Mouse (Mus musculus) heart, postnatal 25 days (tissue): ENCODE measurements around the gene Ccdc28a. TPM values are rescaled to one million over a fixed set of nuclear protein-coding genes. Genes with fewer than 3 reads are reported as not detected.
A peak's percentile ranks its signal among the peaks of the same experiment; 100 is the strongest.

Experiments
- DNase-seq: peaks from one replicate; pipeline ENCODE4 v3.0.0; 2022; ENCODE audit warnings: low spot score
- intact Hi-C: fragments of 180-260 bp; cut with DNase I; formaldehyde crosslinking; loops from one replicate; pipeline ENCODE4 v1.15.1; 2025
- total RNA-seq, 2 experiments: library from RNA; stranded (reverse); gene quantifications; 2 replicates each; pipeline ENCODE4 v1.2.3; 2021

Gene Ccdc28a
- total RNA-seq: 10 to 100 TPM; 10.0 to 14.3 TPM

DNA sequence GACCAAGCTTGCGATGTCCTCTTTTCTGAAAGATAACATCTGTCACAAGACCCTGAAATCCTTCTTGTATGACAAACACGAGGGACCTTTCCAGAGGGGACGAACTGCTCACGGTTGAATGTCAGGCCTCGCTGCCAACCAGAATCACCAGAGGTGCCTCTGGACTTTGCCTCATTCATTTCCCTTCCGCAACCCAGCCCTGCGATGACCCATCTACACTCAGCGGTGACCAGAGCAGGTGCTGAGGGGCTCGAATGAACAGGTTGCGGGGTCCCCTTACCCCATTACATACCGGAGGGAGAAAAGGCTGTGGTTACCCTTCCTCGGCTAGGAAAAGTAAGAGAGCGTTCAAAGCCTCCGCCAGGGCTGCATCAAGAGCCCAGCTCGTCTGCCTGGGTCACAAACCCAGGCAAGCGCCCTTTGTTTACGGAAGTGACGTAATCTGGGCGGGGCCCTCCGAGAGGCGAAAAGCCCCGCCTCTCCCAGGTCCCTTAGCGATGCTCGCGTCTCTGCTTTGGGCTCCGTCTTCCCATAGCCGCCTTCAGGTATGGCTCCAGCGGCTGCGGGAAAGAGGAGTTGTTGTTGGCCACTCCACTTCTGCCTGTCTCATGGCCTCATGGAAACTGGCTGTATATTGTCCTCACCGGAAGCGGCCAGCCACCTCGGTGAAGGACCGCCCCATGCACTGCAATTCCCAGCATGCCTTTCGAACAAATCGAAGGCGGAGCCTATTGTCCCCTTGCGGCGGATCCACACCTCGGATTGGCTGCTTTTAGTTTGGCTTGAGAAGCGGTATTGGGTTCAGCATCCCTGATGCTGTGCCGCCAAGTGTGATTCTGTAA, at the start of gene Ccdc28a:
Ccdc28a (minus strand) TSS at position 439 of the 842 bp plus-strand sequence.
- intact Hi-C loops: loop anchor here (5.0 kb wide), 2 partner anchors 83 to 293 kb away; partner anchors contain the start of gene Nhsl1
- DNase-seq: peak; percentile 89

DNA sequence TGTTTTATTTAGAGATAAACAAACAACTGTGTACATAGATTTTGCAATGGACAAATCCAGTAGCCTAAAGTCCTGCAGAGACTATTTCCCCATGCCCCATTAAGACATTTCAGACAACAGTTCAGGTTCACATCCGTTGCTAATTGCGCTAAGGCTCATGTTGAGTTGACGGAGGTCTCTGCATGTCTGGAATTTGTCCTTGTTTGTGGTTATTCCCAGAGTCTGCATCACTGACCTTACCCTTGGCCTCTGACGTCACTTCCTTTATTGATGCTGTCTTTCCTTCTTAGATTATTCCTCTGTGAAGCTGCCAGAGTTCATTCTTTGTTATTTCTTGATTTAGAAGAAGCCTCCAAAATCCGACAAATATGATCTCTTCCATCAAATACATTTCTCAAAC, 49.2 kb upstream of the Ccdc28a start:
- intact Hi-C loops: no loop called here
- DNase-seq: no peak

DNA sequence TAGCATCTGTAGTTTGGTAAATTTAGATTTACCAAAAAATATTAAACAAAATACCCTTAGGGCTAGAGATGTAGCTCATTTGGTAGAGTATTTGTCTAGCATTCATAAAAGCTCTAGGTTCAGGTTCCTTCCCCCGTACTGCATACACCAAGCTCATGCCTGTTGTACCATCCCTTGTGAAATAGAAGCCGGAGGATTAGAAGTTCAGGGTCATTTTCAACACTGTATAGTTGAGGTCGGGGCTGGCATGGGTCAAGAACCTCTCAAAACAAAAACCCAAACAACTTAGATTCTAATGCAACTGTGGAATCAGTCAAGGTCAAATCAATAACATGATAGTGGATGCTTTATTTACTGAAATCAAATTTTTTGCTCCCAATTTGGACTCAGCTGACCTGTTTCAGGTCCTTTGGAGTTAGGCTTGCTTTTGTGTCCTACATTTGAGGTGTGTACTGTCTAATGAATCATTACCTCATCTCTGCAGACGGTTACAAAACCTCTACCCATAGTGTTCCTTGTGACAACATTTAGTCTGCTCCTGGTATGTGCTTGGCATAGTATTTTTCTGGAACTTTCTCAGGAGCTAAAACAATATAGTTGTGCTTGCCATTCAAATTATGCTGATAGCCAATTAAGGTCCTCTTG, 41.4 kb upstream of the Ccdc28a start:
- DNase-seq: no peak
- intact Hi-C loops: no loop called here

DNA sequence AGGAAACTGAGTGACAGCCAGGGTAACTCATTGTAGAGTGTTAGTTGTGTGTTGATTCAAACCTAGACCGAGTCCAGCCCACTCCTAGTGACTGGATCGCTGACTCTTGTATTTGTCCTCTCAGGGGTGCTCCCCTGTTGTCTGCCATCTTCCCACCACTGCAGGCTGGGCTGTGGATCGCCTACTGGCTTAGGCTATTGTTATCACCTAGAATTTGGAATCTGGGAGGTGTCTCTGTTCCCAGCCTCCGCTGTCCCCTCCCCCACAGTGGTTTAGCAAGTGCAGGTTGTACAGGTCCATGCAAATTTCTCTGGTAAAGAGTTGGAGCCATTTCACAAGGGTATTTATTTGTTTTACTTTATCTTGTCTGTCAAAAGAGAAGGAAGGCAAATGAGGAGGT, 16.5 kb upstream of the Ccdc28a start:
- DNase-seq: no peak
- intact Hi-C loops: loop anchor here (5.0 kb wide), 1 partner anchor 46 kb away; no protein-coding TSS in a partner anchor

DNA sequence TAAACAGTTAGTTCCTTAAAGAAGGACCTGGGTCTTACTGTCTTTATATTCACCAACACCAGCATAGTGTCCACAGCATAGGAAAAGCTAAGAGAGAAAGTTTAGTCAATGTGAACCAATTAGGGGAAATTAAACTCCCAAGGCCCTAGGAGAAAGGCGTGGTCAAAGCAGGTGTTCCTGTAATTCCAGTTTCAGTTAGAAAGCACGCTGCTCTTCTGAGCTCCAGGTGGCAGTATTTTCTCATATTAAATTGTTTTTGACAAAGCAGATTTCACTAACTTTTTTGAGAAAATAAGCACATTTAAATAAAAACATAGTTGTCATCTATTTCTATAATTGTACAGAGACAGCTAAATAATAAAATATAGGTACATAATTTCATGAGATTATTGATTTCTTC, 8.8 kb upstream of the Ccdc28a start:
- no peak for DNase-seq
- intact Hi-C loops: loop anchor here (2.0 kb wide), 2 partner anchors 145 to 359 kb away; no protein-coding TSS in a partner anchor

DNA sequence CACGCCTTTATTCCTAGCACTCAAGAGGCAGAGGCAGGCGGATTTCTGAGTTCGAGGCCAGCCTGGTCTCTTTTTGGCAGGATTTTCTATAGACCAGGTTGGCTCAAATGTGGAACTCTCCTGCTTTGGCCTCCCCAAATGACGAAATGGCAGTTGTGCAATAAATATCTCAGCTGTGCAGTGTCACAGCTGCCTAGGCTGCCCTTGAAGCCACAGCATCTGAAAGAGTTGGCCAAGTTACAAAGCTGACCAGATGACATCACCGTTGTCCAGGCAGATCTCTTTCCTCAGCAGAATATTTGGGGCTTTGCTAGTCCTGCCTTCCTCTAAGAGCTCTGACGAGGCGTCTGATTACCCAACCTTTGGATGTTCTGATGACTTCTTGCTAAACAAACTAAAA, 2.4 kb upstream of the Ccdc28a start:
- intact Hi-C loops: loop anchor here (5.0 kb wide), 2 partner anchors 80 to 290 kb away; partner anchors contain the start of gene Nhsl1
- DNase-seq: peak; percentile 26

DNA sequence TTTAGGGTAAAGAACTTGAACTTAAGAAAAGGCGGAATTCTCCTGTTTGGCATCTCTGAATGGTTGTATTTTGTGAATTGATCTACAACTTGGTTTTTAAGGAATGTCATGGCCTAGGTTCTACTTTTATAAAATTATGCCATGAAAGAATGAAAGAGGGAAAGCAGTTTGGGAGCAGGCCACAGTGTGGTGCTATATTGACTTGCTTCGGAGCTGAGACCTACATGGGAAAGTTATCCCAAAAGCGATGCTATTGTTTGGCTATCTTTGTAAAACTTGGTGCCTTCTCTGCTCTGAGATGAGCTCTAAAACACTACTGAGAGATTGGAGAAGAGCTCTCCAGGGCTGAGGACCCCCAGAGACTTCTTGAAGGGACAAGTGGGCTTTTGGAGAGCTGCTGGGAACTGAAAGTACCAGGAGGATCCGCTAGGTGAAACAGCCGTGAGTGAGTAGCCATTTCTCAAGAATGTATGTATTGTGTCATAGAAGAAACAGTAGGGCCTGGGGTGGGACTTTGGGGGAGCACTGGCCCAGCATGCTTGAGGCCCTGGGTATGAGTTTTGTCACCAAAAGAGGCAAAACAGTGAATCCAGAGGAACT, 1.6 kb upstream of the Ccdc28a start:
- intact Hi-C loops: loop anchor here (5.0 kb wide), 2 partner anchors 81 to 291 kb away; partner anchors contain the start of gene Nhsl1
- no peak for DNase-seq

DNA sequence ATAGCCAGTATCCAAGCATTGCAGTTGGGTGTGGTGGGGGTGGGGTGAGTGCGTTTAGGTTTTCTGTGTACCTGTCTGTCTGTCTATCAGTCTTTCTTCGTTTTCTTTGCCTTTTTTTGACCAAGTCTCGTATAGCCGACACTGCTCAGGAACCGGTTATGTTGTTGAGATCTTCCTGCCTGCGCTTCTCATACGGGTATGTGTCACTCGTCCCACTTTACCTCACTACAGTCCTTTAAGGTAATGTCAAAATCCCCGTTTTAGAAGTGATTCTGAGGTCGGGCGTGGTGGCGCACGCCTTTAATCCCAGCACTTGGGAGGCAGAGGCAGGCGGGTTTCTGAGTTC, 577 bp upstream of the Ccdc28a start:
- intact Hi-C loops: loop anchor here (5.0 kb wide), 2 partner anchors 82 to 292 kb away; partner anchors contain the start of gene Nhsl1
- no peak for DNase-seq

DNA sequence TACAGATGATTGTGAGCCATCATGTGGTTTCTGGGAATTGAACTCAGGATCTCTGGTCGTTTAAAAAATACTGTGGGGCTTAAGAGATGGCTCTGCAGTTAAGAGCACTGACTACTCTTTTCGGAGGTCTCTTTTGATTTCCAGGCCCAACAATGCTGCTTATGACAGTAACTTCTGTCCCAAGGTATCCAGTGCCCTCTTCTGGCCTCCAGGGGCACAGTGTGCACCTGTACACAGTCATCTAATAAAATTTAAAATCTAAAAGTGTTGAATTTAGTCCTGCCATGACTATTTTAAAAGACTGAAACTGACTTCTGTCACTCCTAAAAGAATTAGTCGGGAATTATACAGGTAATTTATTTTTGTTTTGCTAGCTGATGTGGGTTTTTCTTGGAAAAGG, 907 bp downstream of the Ccdc28a start:
- intact Hi-C loops: no loop called here
- no peak for DNase-seq

DNA sequence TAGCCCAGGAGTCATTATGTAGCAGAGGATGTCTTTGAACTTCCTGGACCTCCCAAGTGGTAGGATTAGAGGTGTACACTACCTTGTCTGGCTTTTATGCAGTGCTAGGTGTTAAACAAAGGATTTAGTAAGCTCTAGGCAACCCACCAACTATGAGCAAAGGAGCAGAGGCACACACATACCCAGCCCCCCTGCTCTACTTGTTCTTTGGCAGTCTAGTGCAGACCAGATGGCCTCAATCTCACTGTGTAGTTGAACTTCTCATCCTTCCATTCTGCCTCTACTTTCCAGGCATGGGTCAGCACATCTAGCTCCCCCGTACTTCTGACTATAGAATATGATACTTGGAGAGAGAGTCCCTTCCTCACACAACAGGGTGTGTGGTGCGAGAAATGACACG, 10.4 kb downstream of the Ccdc28a start:
- intact Hi-C loops: no loop called here
- no peak for DNase-seq

DNA sequence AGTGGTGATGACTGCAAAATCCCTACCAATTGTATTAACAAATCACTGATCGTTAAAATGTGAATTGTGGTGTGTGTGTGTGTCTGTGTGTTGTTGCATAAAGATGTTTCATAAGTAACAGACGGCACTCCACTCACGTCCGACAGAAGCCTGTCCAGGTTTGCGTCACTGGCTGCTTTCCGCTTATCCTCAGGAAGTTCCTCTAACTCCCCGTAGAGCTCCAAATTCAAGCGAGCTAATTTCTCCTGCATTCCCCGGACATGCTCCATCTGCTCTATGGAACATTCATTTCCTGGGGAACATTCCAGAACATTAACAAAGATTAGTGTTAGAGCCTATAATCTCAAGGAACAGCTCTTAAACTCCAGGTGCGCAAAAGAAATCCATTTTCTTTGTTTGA, 15.4 kb downstream of the Ccdc28a start:
- no peak for DNase-seq
- intact Hi-C loops: no loop called here

DNA sequence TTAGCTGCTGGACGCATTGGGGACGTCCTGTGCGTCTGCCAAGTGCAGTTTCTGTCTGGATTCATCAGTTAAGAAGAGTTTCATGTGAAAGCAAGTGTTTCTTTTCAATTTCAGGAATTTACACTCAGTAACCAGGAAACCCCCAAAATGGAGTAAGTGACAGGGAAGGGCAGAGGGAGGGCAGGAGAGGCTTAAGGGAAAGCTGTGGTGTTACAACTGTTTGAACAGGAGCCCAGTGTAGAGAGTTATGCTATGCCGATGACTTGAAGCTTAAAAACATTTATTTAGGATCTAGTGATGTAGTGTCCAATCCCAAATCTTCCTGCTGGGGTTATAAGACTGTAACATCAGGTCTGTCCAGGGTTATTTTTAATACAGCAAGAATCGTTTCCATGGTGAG, 20.7 kb downstream of the Ccdc28a start:
- intact Hi-C loops: no loop called here

DNA sequence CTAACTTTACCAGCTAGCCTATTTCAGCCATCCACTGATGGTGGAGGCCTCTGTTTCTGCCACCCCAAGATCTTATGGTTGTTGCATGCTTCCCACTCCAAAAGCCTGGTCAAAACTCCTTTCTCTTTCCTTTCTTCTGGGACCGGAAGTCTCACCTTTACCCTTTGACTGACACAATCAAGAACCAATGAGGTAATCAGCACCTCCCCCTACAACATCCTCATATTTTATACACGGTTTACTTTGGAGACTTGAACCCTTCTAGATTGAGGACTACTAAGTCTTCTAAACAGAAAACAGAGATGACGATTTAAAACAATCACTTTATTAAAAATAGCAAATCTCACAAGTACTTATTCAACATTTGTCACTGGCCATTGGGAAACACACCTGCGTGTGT, 21.4 kb downstream of the Ccdc28a start:
- no peak for DNase-seq
- intact Hi-C loops: no loop called here

More for the DNA sequence above, 20.7 kb downstream of the Ccdc28a start:
- DNase-seq: no peak

DNA sequence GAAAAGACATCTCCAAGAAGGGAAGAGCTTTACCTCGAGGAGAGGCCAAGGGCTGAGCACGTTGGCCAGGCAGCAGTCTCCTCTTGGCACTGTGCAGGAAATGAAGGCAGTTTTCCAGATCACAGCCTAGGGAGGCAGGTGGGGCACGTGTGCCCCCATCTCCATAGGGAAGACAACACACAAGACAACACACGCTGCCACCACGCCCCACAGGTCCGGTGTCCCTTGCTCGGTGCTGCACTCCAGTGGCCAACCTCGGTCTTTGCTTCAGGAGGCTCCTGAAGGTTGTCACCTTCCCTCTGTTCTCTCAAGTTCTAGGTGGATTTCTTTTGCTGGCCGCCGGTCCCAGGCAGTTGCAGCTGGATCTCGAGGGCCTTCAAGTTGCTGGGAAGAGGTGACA, 24.1 kb downstream of the Ccdc28a start, which contains the start of gene Ect2l:
Ect2l (minus strand) TSS at position 165 of the 400 bp plus-strand sequence.
- DNase-seq: peak; percentile 8
- intact Hi-C loops: no loop called here

DNA sequence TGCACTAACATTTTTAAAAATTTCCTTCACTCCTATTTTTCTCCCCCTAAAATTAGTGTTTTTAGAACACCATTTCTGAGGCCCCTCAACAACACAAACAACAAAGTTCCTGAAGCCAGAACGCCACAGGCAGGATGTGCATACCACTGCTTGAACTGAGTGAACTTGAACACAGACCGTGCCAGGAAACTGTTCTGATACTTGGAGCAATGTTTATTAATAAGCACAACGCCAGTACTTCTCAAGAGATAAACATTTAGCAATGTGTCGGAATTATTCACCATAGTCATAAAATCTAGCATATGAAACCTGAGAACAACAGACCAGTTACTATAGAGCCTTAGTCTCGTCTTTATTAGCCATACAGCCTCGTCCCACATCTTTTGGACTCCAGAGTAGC, 24.7 kb downstream of the Ccdc28a start:
- no peak for DNase-seq
- intact Hi-C loops: no loop called here

DNA sequence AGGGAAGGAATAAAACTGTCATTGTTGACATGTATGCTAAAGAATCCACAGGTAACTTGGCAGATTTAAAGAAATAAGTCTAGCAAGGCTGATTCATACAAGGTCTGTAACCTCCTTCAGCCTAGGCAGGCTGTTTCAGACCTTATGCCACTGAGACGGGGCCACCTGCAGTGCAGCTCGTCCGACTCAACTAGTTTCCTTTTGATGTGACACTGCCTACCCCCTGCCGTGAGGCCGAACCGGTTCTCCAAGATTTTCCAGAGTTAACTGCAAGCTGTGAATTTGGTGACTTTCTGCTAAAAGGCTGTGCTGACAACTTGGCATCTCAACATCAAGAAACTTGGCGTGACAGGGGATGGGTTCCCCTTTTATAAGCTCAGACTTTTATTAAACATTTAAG, 30.7 kb downstream of the Ccdc28a start:
- intact Hi-C loops: no loop called here

DNA sequence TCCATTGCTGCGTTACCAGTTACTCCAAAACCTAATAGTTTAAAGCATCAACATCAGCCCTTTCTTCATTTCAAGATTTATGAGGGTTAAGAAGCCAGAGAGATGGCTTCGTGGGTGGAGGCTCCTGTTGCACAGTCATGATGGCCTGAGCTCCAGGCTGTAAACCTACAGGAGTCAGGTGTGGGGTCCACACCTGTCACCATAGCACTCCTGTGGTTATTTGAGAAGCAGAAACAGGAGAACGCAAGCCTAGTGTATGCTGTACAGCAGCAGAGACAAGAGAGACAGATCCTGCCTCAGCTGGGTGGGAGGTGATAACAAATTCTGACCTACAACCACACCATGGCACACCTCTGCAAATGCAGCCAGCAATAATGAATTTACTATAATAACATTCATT, 32.4 kb downstream of the Ccdc28a start:
- intact Hi-C loops: no loop called here

More for the DNA sequence above, 30.7 kb downstream of the Ccdc28a start:
- no peak for DNase-seq

DNA sequence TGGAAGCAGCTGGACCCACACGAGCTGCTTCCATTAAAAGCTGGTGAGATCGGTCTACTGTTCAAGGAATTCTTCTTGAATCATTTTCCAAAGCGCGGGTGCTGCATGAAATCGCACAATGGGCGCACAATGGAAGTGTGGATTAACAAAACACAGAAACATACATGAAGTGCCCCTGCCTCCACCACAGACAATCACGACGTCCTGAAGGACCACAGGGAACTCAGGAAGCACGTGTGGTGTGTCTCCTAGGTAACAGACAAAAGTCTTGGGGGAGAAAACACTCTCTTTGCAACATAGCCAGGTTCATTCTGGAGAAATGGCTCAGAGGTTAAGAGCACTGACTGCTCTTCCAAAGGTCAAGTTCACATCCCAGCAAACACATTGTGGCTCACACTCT, 34.1 kb downstream of the Ccdc28a start:
- DNase-seq: no peak
- intact Hi-C loops: no loop called here

More for the DNA sequence above, 32.4 kb downstream of the Ccdc28a start:
- DNase-seq: no peak

DNA sequence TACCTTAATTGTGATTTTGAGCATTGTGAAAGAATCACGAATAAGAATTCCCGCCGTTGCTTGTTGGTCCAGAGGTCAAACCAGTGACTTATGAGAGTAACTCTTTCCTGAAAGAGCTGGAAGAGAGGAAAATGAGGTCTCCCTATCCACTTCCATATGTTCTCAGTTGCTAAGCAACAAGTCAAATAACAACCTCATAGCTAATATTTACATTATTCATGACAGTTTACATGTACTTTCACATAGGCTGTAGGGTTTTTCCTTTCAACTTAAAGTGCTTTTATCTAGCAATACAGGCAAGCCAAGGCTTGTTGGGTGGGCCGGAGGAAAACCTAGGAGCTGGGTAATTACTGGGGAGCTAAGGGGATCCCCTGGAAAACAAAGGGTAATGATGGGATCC, 34.9 kb downstream of the Ccdc28a start:
- no peak for DNase-seq
- intact Hi-C loops: loop anchor here (5.0 kb wide), 1 partner anchor 83 kb away; no protein-coding TSS in a partner anchor

DNA sequence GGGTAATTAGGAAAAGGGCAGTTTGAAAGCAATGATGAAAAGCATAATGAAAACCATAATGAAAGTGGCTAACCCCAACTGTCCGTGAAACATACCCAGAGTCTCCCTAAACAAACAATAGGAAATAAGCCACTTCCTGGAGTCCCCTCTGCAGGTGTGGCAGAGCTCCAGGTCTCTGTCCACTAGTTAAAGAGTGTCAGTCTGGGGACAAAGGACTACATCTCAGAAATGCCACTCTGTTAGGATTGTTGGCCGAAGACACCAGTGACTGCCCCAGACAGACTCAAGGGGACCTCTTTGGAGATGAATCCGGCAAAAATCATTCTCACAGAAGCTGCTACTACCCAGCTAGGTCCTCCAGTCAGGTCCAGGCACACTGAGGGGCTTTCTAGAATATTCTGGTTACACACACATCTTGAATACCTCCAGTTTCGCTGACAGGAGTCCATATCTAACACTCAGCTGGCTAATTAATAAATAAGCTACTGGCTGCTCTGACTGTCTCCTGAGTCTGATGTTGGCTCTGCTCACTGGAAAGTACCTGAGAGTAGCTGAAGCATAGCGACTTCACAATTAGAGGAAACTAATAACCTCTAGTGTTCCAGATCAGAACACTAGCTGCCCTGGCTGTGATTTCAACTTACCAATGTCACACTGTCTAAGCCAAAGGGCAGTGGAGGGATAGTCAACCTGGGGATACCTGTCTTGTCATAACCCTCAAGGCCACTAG, 36.3 kb downstream of the Ccdc28a start:
- intact Hi-C loops: loop anchor here (5.0 kb wide), 1 partner anchor 81 kb away; no protein-coding TSS in a partner anchor

More for the DNA sequence above, 36.3 kb downstream of the Ccdc28a start:
- no peak for DNase-seq
